Mouse (Mus musculus) testis, adult 2 months (tissue): Measurements from ENCODE around the gene Vdr.

Experiments used
- CTCF ChIP-seq: fragments of 200-500 bp; IDR thresholded peaks from 2 replicates; pipeline ENCODE4 v1.5.1; 2012; ENCODE audit warnings: low read depth, mild to moderate bottlenecking, inconsistent platforms, low read length, moderate library complexity; ENCODE audit not compliant: control insufficient read depth, insufficient read depth, insufficient replicate concordance
- POLR2A ChIP-seq: fragments of 200-500 bp; IDR thresholded peaks from 2 replicates; pipeline ENCODE4 v1.6.1; 2012; ENCODE audit warnings: low read depth, mild to moderate bottlenecking, inconsistent platforms, low read length, moderate library complexity; ENCODE audit not compliant: control insufficient read depth

- TF ChIP-seq POLR2A (no peak), CTCF (no peak)
Observed at GRCm38 (mm10) chr15:97863494-97863881, 46.9 kb downstream of the Vdr start.
